Mouse (Mus musculus): ENCODE measurements around the gene Olfm3.

The Olfm3 gene

GRCm38 (mm10) chr3:115080428-115081181 lies 176.7 kb downstream of the Olfm3 start:
- in situ Hi-C loops (cut with MboI) = no loop called here

GRCm38 (mm10) chr3:115081371-115081770 lies 177.5 kb downstream of the Olfm3 start:
- in situ Hi-C loops (cut with MboI) = no loop called here

- in situ Hi-C loops (cut with MboI) = no loop called here
Observed at GRCm38 (mm10) chr3:115082947-115083346, 179.1 kb downstream of the Olfm3 start.

GRCm38 (mm10) chr3:115088281-115088680 lies 184.4 kb downstream of the Olfm3 start:
- in situ Hi-C loops (cut with MboI) = no loop called here

GRCm38 (mm10) chr3:115090670-115091069 lies 186.8 kb downstream of the Olfm3 start:
- in situ Hi-C loops (cut with MboI) = no loop called here

- in situ Hi-C loops (cut with MboI) = no loop called here
Observed at GRCm38 (mm10) chr3:115095496-115095895, 191.6 kb downstream of the Olfm3 start.

- in situ Hi-C loops (cut with MboI) = no loop called here
Observed at GRCm38 (mm10) chr3:115099590-115099989, 195.7 kb downstream of the Olfm3 start.

- in situ Hi-C loops (cut with MboI) = no loop called here
Observed at GRCm38 (mm10) chr3:115104155-115104801, 200.4 kb downstream of the Olfm3 start.

GRCm38 (mm10) chr3:115104802-115105493 lies 201.1 kb downstream of the Olfm3 start:
- in situ Hi-C loops (cut with MboI) = no loop called here

GRCm38 (mm10) chr3:115145722-115146121 lies 241.8 kb downstream of the Olfm3 start:
- in situ Hi-C loops (cut with MboI) = no loop called here

GRCm38 (mm10) chr3:115146244-115146643 lies 242.4 kb downstream of the Olfm3 start:
- in situ Hi-C loops (cut with MboI) = no loop called here

- in situ Hi-C loops (cut with MboI) = no loop called here
Observed at GRCm38 (mm10) chr3:115158903-115159473, 255.1 kb downstream of the Olfm3 start.

- in situ Hi-C loops (cut with MboI) = no loop called here
Observed at GRCm38 (mm10) chr3:115174625-115175024, 270.7 kb downstream of the Olfm3 start.
